Mouse (Mus musculus): ENCODE measurements around the gene Ppat.
"Not testable (repeated sequence)": the region's sequence is repeated elsewhere in the genome, so short reads cannot be mapped to it uniquely, and the experiment has no call there.

Ppat gene

GRCm38 (mm10) chr5:76951106-76952027 lies at the start of gene Ppat, which contains the start of gene Paics:
Ppat (minus strand) TSS chr5:76951578.
Paics (plus strand) TSS chr5:76951307.
- in situ Hi-C loops (cut with MboI): no loop called here

- in situ Hi-C loops (cut with MboI): no loop called here
Measured at GRCm38 (mm10) chr5:76998416-76998815, 47.0 kb upstream of the Ppat start.

GRCm38 (mm10) chr5:76993174-76993814 lies 41.9 kb upstream of the Ppat start:
- in situ Hi-C loops (cut with MboI): no loop called here

GRCm38 (mm10) chr5:76990789-76991188 lies 39.4 kb upstream of the Ppat start:
- in situ Hi-C loops (cut with MboI): no loop called here

- in situ Hi-C loops (cut with MboI): no loop called here
Measured at GRCm38 (mm10) chr5:76984015-76984414, 32.6 kb upstream of the Ppat start.

GRCm38 (mm10) chr5:76975736-76976135 lies 24.4 kb upstream of the Ppat start:
- in situ Hi-C loops (cut with MboI): no loop called here

GRCm38 (mm10) chr5:76974554-76975285 lies 23.3 kb upstream of the Ppat start, which contains the start of gene Srp72:
Srp72 (plus strand) TSS chr5:76974683.
- in situ Hi-C loops (cut with MboI): no loop called here

- in situ Hi-C loops (cut with MboI): no loop called here
Measured at GRCm38 (mm10) chr5:76974207-76974553, 22.8 kb upstream of the Ppat start.

- in situ Hi-C loops (cut with MboI): no loop called here
Measured at GRCm38 (mm10) chr5:76973488-76973887, 22.1 kb upstream of the Ppat start.

- in situ Hi-C loops (cut with MboI): not testable (repeated sequence)
Measured at GRCm38 (mm10) chr5:76971115-76971514, 19.7 kb upstream of the Ppat start.

GRCm38 (mm10) chr5:76969250-76969649 lies 17.9 kb upstream of the Ppat start:
- in situ Hi-C loops (cut with MboI): loop anchor here (10.0 kb wide), 1 partner anchor 64 kb away; the partner anchor contains the start of gene Aasdh

GRCm38 (mm10) chr5:76964651-76965050 lies 13.3 kb upstream of the Ppat start:
- in situ Hi-C loops (cut with MboI): loop anchor here (10.0 kb wide), 1 partner anchor 60 kb away; the partner anchor contains the start of gene Aasdh

GRCm38 (mm10) chr5:76962545-76962944 lies 11.2 kb upstream of the Ppat start:
- in situ Hi-C loops (cut with MboI): loop anchor here (10.0 kb wide), 1 partner anchor 58 kb away; the partner anchor contains the start of gene Aasdh

GRCm38 (mm10) chr5:76959587-76959986 lies 8.2 kb upstream of the Ppat start:
- in situ Hi-C loops (cut with MboI): no loop called here

GRCm38 (mm10) chr5:76957954-76958353 lies 6.6 kb upstream of the Ppat start:
- in situ Hi-C loops (cut with MboI): no loop called here

- in situ Hi-C loops (cut with MboI): no loop called here
Measured at GRCm38 (mm10) chr5:76955474-76955873, 4.1 kb upstream of the Ppat start.

GRCm38 (mm10) chr5:76954271-76954900 lies 3.0 kb upstream of the Ppat start:
- in situ Hi-C loops (cut with MboI): no loop called here

GRCm38 (mm10) chr5:76953794-76954193 lies 2.4 kb upstream of the Ppat start:
- in situ Hi-C loops (cut with MboI): no loop called here

- in situ Hi-C loops (cut with MboI): no loop called here
Measured at GRCm38 (mm10) chr5:76952112-76953040, 998 bp upstream of the Ppat start.

- in situ Hi-C loops (cut with MboI): no loop called here
Measured at GRCm38 (mm10) chr5:76950343-76951105, 854 bp downstream of the Ppat start.

All from mature B cell (primary cell).